Mouse (Mus musculus) G1E (cell line): ENCODE data around the gene Mlycd.

ENCODE experiments used
- CTCF ChIP-seq: IDR thresholded peaks from 2 replicates; pipeline ENCODE4 v1.5.1; 2012; ENCODE audit warnings: low read depth, low read length, inconsistent platforms, mixed read lengths
- GATA1 ChIP-seq: IDR thresholded peaks from 2 replicates; pipeline ENCODE4 v1.6.1; 2012; ENCODE audit warnings: borderline replicate concordance, low read length, inconsistent platforms, mixed read lengths
- GATA2 ChIP-seq: IDR thresholded peaks from 2 replicates; pipeline ENCODE4 v1.6.1; 2012; ENCODE audit warnings: low read depth, low read length, inconsistent platforms, borderline replicate concordance
- POLR2AphosphoS5 ChIP-seq: IDR thresholded peaks from 2 replicates; pipeline ENCODE4 v1.6.1; 2012; ENCODE audit warnings: low read depth, low read length, inconsistent platforms; ENCODE audit not compliant: insufficient replicate concordance
- TAL1 ChIP-seq: conservative IDR thresholded peaks from 2 replicates; pipeline ENCODE4 v1.6.1; 2012; ENCODE audit warnings: low read depth, low read length, inconsistent platforms, mixed read lengths

DNA sequence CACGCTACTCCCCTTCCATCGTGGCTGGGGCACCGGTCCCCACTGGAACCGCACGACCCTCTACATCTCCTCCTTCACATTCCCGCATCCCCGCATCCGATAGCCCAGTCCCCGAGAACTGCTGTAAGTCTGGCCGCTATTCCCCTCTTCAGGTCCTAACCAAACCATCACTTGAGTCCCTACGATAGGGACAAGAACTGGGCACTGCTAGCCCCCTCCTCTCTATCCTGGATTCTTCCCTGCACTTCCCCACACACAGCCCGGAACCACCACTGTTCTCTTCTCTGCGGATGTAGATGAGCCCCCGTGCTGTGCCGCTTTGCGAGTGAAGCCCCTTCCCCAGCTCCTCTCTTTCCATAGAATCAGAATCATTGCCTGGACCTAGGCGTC lies 53.1 kb downstream of the Mlycd start:
- TF ChIP-seq CTCF (no peak), GATA2 (no peak), TAL1 (no peak), POLR2AphosphoS5 (no peak), GATA1 (no peak)
